Mouse (Mus musculus): ENCODE results near the gene Bcl6b.

GRCm38 (mm10) chr11:70220323-70220722 is 9.3 kb downstream of the Bcl6b start:
- TF ChIP-seq CTCF (IDR thresholded peaks at IDR 0.05; ENCODE audit: low read depth): no peak
- no peak for TF ChIP-seq EP300 (optimal IDR thresholded peaks at IDR 0.05)

Measured in stomach, postnatal 0 days (tissue).